Mouse (Mus musculus) C2C12 (cell line): ENCODE data around the gene Olr1. TPM values are rescaled to one million over a fixed set of nuclear protein-coding genes. Genes with fewer than 3 reads are reported as not detected.

Experiments
- H3K27me3 ChIP-seq: one replicate; pipeline ENCODE4 v1.6.1; 2011; ENCODE audit not compliant: control insufficient read depth, insufficient read depth, insufficient read length
- H3K36me3 ChIP-seq: one replicate; pipeline ENCODE4 v1.6.1; 2011; ENCODE audit not compliant: control insufficient read depth, insufficient read depth
- H3K4me3 ChIP-seq: one replicate; pipeline ENCODE4 v1.5.1; 2011; ENCODE audit warnings: mild to moderate bottlenecking, control low read depth; ENCODE audit not compliant: poor library complexity, insufficient read depth, severe bottlenecking
- H3K79me2 ChIP-seq: one replicate; pipeline ENCODE4 v1.6.1; 2011; ENCODE audit not compliant: control insufficient read depth, insufficient read depth
- H3K79me3 ChIP-seq: one replicate; pipeline ENCODE4 v1.6.1; 2011; ENCODE audit warnings: low read depth, control low read depth
- H3ac ChIP-seq: one replicate; pipeline ENCODE3; 2011; ENCODE audit warnings: low read depth; ENCODE audit not compliant: control insufficient read depth, insufficient read length
- CEBPB ChIP-seq: IDR thresholded peaks from one replicate; pipeline ENCODE4 v1.6.1; 2011; ENCODE audit warnings: low read depth, mild to moderate bottlenecking, control low read depth, moderate library complexity
- CTCF ChIP-seq: IDR thresholded peaks from one replicate; pipeline ENCODE4 v1.5.1; 2011; ENCODE audit not compliant: control insufficient read depth, insufficient read depth, insufficient read length
- FOSL1 ChIP-seq: IDR thresholded peaks from one replicate; pipeline ENCODE4 v1.8.0; 2011; ENCODE audit warnings: mild to moderate bottlenecking, low read length; ENCODE audit not compliant: poor library complexity, insufficient read depth, severe bottlenecking
- MAX ChIP-seq: IDR thresholded peaks from one replicate; pipeline ENCODE4 v1.6.1; 2011; ENCODE audit warnings: mild to moderate bottlenecking, control low read depth
- MYOD1 ChIP-seq: IDR thresholded peaks from one replicate; pipeline ENCODE4 v1.6.1; 2011; ENCODE audit warnings: low read depth; ENCODE audit not compliant: control insufficient read depth, insufficient read length
- MYOG ChIP-seq: IDR thresholded peaks from one replicate; pipeline ENCODE4 v1.6.1; 2011; ENCODE audit not compliant: control insufficient read depth, insufficient read length; ENCODE audit errors: extremely low read depth
- USF1 ChIP-seq: IDR thresholded peaks from one replicate; pipeline ENCODE4 v1.6.1; 2011; ENCODE audit warnings: low read depth, mild to moderate bottlenecking, control low read depth, moderate library complexity
- polyA plus RNA-seq: library from polyadenylated mRNA; unstranded; fragments of >200 nt; fragmentation: generic; extraction: Trizol; gene quantifications from one replicate; pipeline ENCODE4 v1.2.1, GENCODE M21; 2012; ENCODE audit warnings: missing spikeins

Gene Olr1
- polyA plus RNA-seq, 1 experiment = 0.99 TPM

DNA sequence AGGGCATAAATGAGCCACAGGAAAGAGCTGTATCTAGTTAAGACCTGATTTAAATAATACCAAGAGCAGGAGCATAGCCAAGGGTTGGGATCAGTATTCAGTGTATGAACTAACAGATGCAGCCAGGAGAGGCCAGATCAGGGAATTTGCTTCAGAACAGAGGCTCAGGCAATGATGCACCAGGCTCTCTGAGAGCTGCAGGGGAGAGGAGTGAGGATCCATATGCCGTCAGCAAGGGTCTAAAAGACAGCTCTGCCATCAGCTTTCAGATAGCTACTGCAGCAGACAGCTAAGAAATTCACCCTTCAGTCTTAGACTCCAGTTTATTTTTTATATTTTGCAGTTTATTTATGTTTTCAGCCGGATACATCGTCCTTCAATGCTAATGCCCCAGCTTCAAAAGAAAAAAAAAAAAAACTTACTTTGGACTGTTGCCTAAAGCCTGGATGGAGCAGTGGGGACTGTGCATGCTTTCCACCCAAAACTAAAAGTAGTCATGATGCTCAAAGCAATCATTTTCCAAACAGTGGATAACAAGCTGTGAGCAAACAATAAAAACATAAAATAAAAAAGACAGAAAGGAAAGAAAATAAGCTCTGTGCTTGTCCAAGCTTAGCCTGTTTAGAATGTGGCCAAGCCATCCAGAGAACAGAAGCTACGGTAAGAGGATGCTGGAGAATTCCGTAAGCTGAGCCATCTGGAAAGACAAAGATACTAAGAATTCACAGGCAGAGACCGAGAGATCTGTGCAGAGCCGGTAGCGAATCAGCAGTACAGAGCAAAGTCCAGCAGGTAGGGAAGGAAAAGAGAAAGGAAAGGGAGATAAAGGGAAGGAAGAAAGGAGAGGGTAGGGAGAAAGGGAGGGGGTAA, 26.6 kb downstream of the Olr1 start:
- no peak overlapping the region for H3K4me3 ChIP-seq
- no peak for TF ChIP-seq FOSL1
- H3K79me3 ChIP-seq = no peaks in the 10 kb centered on the region
- H3ac ChIP-seq = no peak overlapping the region
- H3K36me3 ChIP-seq = no peaks in the 10 kb centered on the region
- H3K27me3 ChIP-seq = no peaks in the 10 kb centered on the region
- H3K79me2 ChIP-seq = no peaks in the 10 kb centered on the region

DNA sequence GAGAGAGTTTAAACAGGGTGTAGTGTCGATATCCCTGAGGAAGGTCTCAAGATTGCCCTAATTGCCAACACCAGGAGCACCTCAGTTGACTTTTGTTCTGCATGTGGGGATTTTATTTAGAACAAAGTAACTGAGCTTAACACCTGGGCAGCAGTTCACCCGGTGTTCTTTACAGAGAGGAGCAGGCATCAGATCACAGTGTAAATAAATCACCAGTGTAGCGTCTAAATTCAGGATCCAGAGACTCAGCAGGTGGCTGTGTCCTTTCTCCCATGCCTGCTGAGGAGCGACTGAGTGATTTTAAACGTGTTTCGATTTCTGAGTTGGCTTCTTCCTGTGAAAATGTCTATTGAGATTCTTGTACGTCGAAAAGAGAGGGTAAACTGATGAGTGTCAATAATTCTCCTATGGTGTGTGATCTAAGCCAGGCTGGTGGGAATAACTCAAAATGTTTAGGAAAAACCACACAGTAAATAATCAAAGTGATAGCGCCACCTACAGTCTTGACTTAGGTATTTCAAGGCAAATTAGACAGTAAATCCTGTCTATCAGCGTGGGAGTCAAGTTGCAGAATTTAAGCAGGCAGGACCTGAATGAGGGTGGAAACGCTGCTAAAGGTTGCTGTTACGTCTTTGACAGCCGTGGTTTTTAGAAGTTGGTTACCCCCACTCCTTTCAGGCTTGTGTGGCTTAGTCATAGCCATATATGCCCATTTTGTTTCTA, 30.4 kb downstream of the Olr1 start:
- Histone ChIP-seq H3K79me2 (no peaks in the 10 kb centered on the region), H3ac (no peak overlapping the region), H3K27me3 (no peaks in the 10 kb centered on the region), H3K79me3 (no peaks in the 10 kb centered on the region), H3K36me3 (no peaks in the 10 kb centered on the region), H3K4me3 (no peak overlapping the region)
- TF ChIP-seq MYOG = no peak
- TF ChIP-seq MYOD1 = no peak
- TF ChIP-seq CEBPB = no peak
- no peak for TF ChIP-seq USF1
- no peak for TF ChIP-seq CTCF
- no peak for TF ChIP-seq FOSL1
- no peak for TF ChIP-seq MAX

DNA sequence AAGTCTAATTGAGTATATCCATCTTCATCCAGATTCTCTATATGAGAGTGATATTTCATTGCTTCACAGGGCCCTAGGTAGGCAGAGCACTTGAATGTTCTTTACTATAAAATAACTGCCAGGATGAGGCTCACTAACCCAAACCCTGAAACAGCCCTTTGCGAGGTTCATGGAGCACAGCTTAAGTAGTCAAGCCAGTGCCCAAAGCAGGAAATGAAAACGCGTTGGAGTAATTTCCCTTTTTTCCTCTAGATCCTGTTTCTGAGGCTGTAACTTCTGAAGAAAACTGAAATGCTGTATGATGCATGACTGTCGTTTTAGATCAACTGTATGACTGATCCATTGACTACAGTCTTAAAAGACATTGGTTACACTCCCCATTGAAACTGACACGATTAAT, 34.3 kb downstream of the Olr1 start:
- H3K36me3 ChIP-seq = no peaks in the 10 kb centered on the region
- no peak overlapping the region for H3ac ChIP-seq
- no peak overlapping the region for H3K4me3 ChIP-seq
- no peak for TF ChIP-seq MYOG
- no peak for TF ChIP-seq USF1
- TF ChIP-seq CTCF = no peak
- TF ChIP-seq MAX = no peak
- no peak for TF ChIP-seq MYOD1
- no peak for TF ChIP-seq CEBPB
- no peak for TF ChIP-seq FOSL1
- H3K27me3 ChIP-seq = no peaks in the 10 kb centered on the region
- no peaks in the 10 kb centered on the region for H3K79me3 ChIP-seq
- no peaks in the 10 kb centered on the region for H3K79me2 ChIP-seq

DNA sequence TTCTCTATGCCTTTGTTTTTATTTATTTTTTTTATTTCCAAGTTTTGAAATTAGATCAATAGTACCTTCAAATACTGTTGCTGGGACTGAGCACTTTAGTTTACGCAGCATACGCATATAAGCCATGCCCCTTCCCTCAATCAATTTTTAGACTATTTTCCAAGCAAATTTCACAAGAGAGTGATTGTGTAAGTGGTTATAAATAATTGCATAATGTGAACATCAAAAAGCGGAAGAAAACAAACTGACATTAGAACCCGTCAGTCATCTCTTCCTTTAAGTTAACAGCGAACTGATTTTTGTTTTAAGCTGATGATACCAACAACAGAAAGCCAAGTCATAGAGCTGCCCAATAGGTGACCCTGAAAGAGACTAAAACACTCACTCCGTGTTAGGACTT, 35.6 kb downstream of the Olr1 start:
- H3K79me3 ChIP-seq = no peaks in the 10 kb centered on the region
- TF ChIP-seq CTCF (no peak), MYOG (no peak), FOSL1 (no peak), CEBPB (no peak), USF1 (no peak), MAX (no peak), MYOD1 (no peak)
- H3ac ChIP-seq = no peak overlapping the region
- no peaks in the 10 kb centered on the region for H3K79me2 ChIP-seq
- H3K36me3 ChIP-seq = no peaks in the 10 kb centered on the region
- no peak overlapping the region for H3K4me3 ChIP-seq
- H3K27me3 ChIP-seq = no peaks in the 10 kb centered on the region

DNA sequence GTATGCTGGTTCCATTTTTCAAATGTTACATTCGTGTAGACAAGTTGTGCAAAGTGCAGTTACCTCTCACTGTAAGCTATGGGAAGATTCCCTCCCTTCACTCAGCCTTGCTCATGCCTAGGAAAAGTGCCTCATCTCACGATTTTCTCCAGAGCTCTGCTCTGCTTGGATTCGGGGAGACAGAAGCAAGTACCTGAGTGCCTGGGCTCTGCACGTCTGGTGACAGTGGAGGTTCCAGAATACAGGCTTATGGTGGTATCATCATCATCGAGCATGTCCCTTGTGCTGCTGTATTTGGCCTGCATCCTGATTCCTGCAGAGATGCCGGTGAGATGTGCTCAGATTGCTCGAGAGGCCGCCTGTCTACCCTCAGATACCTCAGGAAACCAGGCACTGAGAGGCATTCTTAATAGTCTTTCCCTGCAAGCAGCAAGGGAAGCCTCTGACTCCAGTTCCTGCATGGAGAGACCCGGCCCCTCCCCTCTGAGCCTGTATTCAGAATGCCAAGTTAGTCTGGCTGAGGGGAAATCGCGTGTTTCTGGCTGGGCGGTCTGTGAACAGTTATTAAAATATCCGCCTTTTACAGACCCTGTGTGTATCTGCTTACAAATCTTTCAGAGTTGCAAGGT, 55.4 kb downstream of the Olr1 start, which contains the start of gene Clec1a:
Gene Clec1a (minus strand): TSS at position 590 of the 629 bp plus-strand sequence.
- Histone ChIP-seq H3ac (no peak within 1 kb of the TSS), H3K36me3 (no peaks in the 10 kb centered on the region), H3K27me3 (no peaks in the 10 kb centered on the region), H3K79me2 (no peaks in the 10 kb centered on the region), H3K4me3 (no peak within 1 kb of the TSS), H3K79me3 (no peaks in the 10 kb centered on the region)
- no peak for TF ChIP-seq CTCF
